Mouse (Mus musculus): Measurements from ENCODE around the gene Plpp1. TPM values are rescaled to one million over a fixed set of nuclear protein-coding genes. Genes with fewer than 3 reads are reported as not detected.

The Plpp1 gene
- total RNA-seq, 2 experiments from 2014 or later = 32.1 to 32.9 TPM

DNA sequence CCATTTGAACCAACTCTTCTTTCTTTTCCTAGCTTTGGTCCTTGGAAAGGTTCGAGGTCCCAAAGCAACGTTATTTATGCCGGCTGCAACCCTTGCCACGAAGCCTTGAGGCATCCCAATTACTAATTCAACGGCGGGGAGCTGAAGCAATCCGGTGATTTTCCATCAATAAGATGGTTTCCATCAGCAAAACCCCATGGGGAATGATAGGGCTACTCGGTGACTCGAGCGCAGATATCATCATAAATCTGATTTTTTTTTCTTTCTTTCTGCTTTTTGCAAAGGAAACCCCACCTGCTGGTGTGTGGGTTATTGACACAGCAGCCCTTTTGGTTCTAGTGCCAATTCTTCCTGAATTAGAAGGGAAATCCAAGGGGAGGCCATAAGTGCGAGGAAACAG lies 28.3 kb upstream of the Plpp1 start:
- DNase-seq = no peak
- intact Hi-C loops (cut with DNase I) = no loop called here

DNA sequence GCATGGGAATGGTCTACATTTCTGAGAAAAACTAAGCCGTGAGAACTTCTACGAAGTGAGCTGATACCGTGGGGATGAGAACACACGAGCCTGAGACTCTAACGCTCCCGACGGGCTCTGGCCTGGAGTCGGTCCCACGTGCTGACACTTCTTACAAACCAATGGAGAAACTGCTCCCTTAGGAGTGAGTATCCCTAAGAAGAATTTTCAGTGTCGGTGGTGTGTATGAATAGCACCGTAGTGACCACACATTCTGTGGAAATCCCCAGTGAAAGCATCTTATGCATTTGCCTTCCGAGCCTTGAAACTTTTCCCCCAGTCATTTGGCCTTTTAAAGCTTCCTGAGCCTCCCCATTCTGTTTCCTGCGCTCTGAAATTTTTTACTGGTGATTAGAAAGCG lies 27.7 kb upstream of the Plpp1 start:
- DNase-seq = no peak
- intact Hi-C loops (cut with DNase I) = no loop called here

DNA sequence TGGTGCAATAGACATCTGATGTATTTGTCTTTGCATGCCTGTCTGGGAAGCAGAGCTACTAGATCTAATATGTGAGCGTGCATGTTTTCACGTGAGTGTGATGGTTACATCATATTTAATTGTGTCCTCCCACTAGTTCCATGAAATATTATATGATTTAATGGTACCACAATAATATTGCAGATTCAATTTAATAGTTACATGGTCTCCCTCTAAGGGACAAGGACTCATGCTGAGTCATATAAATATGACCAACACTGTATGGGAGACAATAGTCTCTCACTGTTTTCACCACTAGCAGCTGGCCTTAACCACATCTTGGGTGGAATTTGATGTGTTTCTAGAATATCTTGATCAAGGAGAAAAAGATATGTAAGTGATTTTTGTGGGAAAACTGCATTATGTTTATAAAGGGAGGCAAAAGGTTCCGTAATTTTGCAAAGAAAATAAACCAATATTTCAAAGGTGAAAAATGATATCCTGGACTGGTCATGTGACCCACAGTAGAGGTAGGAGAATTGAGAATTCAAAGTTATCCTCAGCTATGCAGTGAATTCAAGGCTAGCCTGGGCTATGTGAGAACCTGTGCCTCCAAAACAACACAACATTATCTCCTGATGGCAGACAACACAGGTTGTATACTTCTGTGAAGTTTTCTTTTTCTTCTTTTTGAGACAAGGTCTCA lies 26.5 kb upstream of the Plpp1 start:
- intact Hi-C loops (cut with DNase I) = no loop called here

DNA sequence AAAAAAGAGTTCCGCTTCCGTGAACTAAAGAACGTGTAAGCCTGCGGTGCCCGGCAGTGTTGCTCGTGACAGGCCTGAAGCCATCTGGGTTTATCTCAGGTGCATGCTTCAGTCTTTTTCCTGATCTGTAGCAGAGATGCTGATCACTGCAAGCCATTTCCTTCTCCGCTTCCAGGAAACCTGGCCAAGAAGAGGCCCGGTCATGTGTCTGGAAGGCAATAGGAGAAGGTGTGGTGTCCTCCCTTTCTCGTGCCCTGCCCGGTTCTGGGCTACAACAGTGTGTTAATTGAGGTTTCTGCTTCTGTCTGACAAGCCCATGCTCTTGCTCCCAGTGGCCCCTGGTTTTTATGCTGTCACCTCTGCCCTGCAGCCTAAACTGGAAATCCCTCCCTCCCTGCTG lies 24.7 kb upstream of the Plpp1 start:
- DNase-seq = no peak
- intact Hi-C loops (cut with DNase I) = no loop called here

More for the DNA sequence above, 26.5 kb upstream of the Plpp1 start:
- DNase-seq = no peak

DNA sequence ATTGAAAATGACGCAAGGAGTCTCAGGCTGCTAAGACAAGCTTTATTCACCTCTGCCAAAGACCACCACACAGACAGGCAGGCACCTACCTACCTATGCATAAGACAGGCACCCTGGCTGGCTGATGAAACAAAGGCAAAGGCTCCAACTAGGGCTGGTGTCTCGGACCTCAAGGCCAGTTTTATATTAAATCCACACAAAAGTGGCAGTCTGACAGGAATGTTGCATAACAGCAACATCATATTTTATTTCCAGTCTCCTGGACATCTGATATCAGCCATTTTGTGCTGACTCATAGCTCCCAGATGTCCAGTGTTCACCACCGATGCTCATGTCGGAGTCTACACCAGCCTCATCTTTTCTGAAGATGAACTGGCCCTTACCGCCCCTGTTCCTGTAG lies 22.2 kb upstream of the Plpp1 start:
- DNase-seq = no peak
- intact Hi-C loops (cut with DNase I) = no loop called here

DNA sequence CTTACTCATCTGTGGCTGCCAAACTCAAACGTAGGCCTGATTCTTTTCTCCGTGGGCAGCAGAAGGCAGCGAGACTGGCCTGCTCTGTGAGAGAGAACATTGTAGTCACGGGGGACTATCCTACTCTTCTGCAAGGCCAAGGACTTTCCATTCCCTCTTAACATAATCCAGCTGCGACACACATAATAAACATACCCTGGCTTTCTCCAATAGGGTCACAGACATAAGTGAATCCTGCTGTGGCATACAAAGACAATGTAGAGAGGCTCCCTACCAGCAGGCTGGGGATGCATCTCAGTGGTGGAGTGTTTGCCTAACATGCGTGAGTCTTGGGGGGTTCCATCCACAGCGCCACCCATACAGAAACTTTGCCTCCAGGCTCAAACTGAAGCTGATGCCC lies 15.3 kb upstream of the Plpp1 start:
- no peak for DNase-seq
- intact Hi-C loops (cut with DNase I) = no loop called here

DNA sequence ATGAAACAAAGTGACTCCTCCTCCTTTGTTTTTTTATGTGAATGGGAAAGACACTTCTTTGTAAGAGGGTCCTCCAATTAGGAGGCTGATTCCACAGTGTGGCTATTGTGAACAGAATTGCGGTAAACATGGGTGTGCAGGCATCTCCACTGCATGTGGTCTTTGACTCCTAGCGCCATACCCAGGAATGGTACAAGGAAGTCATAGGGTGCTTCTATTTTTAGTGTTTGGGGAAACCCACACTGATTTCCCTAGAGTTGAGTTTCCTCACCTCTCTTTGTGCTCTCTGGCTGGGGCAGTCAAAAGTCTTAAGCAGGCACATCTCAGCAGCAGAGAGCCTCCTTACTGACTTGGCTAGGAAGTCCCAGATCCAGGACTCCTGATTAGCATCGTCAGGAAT lies 14.4 kb upstream of the Plpp1 start:
- no peak for DNase-seq
- intact Hi-C loops (cut with DNase I) = no loop called here

DNA sequence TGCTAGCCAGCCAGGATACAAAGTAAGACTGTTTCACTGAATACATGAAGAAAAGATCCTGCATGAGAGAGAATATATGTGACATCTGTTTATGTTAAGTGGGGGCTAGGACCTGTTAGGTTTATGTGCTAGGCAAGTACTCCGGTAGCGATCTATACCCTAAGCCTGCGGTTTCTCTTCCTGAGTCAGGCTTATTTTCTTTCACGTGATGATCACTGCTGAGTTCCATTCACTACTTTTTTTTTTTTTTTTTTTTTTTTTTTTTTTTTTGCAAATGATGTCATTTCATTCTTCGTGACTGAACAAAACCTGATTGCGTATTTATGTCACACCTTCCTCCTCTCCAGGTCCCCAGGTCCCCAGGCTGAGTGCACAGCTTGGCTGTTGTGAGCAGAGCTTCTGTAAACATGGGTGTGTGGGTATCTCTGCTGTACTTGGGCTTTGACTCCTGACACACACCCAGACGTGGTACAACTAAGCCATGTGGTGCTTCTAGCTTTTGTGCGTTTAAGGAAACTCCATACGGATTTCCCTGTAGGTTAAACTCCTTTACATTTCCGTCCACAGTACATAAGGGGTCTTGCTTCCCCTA lies 13.6 kb upstream of the Plpp1 start:
- no peak for DNase-seq
- intact Hi-C loops (cut with DNase I) = no loop called here

DNA sequence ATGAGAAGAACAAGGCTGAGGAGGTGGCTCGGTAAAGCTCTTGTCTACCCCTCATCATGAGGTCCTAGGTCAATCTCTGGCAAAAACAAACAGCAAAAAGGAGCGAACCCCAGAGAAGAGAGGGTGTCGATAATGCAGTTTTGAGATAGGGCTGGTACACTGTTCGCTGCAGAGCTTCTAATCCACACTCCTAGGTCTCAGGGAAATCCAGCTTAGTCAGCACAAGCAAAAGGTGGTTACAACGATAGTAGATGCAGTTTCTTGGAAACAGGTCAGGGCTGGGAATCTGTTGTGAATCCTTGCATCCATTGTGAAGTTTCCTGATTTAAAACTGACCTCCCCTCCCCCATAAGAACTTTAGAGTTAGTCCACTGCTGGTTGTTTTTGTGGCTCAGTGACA lies 9.8 kb upstream of the Plpp1 start:
- intact Hi-C loops (cut with DNase I) = no loop called here
- no peak for DNase-seq

DNA sequence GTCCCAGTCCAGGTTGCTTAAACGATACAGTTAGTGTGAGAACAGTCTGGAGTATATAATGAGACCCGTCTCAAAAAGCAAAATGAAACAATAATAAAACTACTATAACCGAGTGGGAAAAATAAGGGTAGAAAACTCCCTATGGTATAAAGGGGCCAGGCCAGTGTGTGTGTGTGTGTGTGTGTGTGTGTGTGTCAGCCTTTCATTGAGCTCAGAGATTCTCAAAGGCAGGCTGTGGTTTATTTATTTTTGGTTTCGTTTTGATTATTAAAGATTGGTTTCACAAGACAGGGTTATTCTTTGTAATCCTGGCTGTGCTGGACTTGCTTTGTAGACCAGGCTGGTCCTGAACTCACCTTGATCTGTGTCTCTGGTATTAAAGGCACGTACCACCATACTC lies 8.7 kb upstream of the Plpp1 start:
- intact Hi-C loops (cut with DNase I) = no loop called here
- DNase-seq = no peak

DNA sequence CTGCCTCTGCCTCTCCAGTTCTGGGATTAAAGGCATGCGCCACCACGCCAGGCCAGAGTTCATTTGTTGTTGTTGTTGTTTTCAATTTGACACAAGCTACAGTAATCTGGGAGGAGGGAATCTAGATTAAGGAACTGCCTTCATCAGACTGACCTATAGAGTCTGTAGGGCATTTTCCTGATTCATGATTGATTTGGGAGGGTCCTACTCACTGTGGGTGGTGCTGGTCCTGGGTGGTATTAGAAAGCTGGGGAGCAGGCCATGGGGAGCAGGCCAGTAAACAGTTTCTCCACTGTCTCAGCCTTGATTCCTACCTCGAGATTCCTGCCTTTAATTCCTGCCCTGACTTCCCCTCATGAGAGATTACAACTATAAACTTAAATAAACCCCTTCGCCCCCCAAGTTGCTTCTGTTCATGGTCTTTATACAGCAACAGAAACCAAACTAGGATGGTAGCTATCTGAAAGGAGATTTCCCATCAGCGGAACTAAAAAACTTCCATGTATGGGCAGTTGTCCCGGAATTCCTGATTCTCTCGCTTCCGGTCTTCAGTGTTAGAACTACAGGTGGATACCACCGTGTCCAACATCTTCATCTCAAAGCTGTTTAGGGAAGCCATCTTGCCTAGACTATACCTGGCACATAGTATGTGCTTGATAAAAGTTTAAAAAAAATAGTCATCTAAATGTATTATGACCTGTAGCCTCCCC lies 2.2 kb upstream of the Plpp1 start:
- no peak for DNase-seq
- intact Hi-C loops (cut with DNase I) = no loop called here

DNA sequence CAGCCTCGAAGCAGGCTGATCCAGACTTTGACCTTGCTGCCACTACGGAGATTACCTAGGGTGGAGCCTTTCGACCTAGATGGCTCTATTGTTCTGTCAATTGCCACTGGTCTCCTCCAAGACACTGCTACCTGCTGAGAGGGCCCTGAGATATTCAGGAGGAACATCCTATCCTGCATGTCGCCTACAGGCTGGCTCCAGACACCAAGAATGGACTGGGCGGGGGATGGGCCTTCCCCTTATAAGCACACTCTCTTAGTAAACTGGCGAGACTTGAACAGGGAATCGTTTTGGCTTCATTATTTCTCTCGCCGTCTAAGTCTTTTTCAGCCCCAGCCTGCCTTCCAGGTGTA lies 1.7 kb upstream of the Plpp1 start:
- no peak for DNase-seq
- intact Hi-C loops (cut with DNase I) = no loop called here

DNA sequence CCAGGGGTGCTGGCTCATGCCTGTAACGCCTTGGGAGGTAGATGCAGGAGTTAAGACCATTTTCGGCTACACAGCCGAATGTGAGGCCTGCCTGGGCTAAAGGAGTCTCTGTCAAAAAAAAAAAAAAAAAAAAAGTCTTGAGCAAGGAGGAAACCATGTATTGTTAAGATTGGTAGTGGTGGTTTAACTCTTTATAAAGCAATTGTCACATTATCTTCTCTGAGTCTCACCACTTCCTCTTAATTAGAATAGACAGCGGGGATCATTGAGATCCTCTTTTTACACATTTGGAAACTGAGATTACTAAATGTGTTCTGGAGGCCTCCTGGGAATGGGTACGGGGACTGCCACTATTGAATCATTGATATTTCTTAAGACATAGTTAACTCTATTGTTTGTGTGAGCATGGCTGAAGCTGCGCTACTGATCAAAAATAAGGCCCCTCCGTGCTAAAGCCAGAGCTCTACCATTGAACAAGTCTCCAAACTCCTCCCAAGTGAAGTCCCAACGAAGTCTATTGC lies 811 bp upstream of the Plpp1 start:
- intact Hi-C loops (cut with DNase I) = no loop called here
- no peak for DNase-seq

DNA sequence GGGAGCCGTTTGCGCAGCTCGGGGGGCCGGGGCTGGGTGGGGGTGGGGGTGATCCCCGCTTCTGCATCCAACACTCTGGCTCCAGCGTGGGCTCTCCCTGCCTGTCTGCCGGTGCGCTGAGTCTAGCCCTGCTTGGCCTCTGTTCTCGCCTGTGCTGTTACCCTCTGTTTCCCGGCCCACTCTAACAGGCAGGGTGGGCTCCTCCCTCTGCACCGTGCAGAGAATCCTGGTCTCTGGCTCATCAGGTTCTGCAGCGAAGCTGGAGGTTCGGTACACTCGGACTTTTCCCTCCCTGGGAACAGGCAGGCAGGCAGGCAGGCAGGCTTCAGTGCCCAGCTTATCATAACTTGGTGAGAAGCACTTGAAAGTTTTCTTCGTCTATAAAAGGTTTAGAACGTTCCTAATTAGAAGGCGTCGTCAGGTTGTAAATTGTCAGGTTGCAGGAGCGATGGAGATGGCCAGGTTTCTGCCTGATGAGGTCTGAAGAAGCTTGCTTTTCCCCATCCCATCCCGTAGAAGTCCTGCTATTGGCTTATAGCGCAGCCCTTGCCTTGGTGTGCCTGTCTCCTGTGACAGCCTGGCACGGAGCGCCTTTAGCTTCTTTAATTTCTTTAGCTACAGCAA lies 901 bp downstream of the Plpp1 start:
- intact Hi-C loops (cut with DNase I) = no loop called here
- DNase-seq = no peak

DNA sequence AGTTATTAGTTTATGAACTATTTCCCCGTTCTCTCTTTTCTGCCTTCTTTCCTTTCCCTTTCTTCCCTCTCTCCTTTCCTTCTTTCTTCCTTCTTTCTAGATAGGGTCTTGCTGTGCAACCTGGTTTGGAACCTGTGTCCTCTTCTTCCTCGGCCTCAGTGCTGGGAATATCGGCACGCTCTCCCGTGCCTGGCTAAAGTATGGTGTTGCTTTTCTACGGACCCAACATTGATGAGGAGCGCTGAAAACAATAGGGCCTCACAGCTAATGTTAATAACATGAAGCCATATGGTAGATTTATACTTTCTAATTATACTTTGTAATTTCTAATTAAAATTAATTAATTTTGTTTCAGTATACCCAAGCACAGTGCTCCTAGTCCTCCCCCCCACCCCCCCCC lies 2.5 kb downstream of the Plpp1 start:
- no peak for DNase-seq
- intact Hi-C loops (cut with DNase I) = no loop called here

DNA sequence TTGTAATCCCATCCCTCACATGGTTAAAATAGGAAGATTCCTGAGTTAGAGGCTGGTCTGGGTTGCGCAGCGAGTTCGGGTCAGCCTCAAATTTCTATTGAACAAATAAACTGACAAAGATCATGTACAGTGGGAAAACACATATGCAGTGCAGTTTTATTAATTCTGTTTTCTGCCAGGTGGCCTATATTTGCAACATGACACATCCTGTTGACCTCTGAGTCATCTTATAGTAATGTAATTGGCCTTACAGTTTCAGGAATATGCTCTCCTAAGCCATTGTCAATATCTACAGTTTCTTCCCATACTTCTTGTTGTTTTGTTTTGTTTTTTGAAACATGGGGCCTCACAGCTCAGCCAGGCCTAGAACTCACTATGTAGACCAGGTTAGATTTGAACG lies 3.1 kb downstream of the Plpp1 start:
- intact Hi-C loops (cut with DNase I) = no loop called here

DNA sequence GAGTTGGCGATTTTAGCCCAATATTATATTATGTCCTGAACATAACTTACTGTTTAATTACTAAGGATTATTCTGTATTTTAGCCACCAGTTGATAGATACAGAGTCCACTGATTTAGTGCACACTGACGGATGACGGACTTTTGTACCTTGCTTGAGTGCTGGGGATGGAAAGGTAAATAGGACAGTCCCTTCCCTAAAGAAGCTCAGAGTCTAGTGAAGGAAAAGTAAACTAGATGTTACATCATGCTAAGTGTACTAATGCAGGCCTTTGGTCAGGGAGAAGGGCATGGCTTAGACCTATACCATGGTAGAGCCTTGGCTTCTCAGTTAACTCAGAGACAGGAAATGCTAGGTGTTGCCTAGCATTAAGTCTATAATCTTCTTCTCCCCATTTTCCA lies 4.9 kb downstream of the Plpp1 start:
- intact Hi-C loops (cut with DNase I) = no loop called here
- no peak for DNase-seq

More for the DNA sequence above, 3.1 kb downstream of the Plpp1 start:
- no peak for DNase-seq

DNA sequence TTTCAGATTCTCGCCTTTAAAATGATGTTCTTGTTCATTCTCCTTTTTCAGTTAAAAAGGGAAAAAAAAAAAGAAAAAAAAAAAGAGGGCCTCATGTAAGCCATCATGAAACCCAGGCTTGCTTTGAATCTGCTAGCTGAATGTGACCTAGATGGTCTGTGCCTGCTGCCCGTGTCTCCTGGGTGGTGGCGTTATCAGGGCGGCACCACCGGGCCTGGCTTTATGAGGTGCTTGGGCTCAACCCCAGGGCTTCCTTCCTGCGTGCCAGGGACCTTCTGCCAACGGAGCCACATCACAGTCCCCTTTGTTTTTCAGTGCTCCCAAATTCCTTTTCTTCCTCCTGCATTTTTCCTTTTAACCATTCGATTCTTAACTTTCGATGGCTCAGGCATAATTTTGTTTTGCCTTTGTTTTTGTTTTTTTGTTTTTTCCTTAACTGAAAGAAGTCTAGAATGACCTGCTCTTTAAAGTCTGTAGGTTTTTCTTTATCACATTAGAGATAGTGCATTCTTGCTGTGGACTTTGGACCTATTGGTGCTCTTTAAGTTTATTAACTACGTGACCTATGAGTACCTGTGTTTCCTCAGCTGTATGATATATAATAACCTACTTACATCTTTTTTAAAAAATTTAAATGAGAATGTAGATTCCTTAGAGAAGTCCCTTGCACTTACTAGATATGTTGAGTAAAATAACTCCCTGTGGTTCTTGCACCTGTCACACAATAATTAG lies 7.5 kb downstream of the Plpp1 start:
- DNase-seq = no peak
- intact Hi-C loops (cut with DNase I) = no loop called here

DNA sequence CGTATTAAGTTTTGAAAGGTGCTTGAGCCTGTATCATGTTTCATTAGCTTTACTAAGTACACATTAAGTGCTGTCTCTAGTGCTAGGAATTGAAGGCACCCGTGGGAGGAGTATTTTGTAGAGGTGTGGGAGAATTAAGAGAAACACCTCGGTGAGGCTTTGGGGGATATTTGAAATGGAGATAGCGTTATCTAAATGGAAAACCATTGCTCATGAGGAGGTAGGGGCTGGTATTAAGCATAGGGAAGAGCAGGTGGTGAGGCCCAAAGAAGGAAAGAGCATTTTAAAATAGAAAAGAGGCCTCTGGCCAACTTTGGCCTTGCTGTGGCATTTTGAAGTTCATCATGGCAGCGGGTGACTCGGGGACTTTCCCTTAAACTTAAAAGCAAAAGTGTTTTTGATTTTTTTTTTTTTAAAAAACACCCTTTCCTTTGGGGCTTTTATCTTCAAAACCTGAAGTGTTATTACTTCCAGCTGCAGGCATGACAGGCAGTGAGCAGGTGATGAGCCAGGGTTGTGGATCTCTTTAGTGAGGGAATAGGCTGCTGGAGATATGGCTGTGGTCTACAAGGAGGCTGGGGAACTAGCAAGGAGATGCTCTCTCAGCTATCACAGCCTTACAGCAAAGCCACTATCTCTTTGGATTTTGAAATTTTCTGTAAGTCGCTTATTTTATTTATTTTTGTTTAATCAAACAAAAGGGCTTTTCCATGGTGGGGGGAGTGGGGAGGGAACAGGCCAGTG lies 9.1 kb downstream of the Plpp1 start:
- intact Hi-C loops (cut with DNase I) = no loop called here
- DNase-seq = no peak

DNA sequence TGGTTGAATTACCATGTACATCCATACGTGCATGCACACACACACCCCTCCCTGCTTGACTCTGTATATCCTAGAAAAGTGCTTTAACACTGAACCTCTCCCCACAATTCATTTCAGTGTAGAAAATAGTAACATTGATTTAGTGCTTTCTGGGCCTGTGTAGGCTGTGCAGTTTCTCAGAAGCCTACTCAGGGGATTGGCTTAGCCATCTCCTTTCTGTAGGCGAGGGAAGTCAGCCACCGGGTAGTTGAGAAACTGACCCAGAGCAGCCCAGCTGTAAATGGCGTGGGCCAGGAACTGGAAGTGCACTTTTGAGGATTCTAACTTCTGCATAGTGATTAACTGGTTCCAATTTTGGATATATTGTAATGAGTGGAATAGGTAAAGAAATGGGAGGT lies 9.7 kb downstream of the Plpp1 start:
- intact Hi-C loops (cut with DNase I) = no loop called here
- DNase-seq = no peak

Measured in left cerebral cortex, postnatal 4 days (tissue).